Mouse (Mus musculus): ENCODE measurements around the gene Calm1. TPM values are rescaled to one million over a fixed set of nuclear protein-coding genes. Genes with fewer than 3 reads are reported as not detected.
"Not testable (repeated sequence)": the region's sequence is repeated elsewhere in the genome, so short reads cannot be mapped to it uniquely, and the experiment has no call there.

The Calm1 gene
- polyA plus RNA-seq, 3 experiments from 2014 or later = 1,310 to 3,387 (median 2,012) TPM

DNA sequence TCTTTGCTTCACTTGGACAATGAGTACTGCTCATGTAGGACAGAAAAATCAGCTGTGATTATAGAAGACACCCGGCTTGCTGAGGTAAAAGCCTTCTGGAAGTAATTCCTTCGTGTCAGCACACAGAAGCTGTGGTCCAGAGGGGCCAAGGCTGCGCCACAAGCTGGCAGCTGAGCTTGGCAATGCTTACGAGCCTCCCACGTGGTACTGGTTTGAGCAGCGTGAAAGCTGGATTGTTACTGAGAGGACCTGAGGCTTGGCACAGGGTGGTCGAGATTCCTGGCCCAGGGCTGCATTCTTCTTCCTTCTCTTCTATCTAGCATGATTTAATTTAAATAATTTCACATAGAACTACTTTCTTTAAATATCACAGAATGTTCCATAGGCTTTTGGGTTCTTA lies 2.4 kb upstream of the Calm1 start:
- no peak for ATAC-seq

DNA sequence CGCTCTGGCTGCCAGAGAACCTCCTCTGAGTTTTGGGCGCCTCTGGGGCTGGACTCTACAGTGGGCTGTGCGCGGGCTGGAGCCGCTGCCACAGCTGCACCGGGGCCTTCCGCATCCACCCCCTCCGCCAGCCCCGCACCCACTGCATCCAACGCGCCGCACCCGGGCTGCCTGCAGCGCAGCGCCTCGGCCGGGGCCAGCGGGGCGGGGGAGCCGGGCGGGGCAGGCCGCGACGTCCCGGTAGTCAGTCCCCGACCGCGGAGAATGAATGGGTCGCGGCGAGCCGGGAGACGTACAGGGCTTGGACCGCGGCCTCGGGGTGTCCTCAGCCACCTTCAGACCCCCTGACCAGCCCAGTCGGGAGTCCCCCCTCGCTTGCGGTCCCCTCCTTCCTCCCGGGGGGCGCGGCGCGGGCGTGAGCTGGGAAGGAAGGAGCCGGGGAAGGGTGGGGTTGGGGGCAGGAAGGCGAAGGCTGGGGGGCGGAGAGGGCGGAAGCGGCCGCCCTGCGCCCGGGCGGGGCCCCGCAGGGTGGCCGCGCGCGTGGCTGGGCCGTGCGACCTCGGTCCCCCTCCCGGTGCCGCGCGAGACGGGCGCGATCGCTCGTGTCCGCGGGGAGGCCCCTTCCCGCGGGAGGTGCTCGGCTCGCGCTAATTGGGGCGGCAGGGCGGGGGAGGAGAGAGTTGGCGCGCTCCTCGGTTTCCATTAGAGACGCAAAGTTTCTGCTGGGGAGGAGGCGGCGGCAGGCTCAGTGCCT lies 833 bp downstream of the Calm1 start:
- peak; percentile 35 for ATAC-seq

DNA sequence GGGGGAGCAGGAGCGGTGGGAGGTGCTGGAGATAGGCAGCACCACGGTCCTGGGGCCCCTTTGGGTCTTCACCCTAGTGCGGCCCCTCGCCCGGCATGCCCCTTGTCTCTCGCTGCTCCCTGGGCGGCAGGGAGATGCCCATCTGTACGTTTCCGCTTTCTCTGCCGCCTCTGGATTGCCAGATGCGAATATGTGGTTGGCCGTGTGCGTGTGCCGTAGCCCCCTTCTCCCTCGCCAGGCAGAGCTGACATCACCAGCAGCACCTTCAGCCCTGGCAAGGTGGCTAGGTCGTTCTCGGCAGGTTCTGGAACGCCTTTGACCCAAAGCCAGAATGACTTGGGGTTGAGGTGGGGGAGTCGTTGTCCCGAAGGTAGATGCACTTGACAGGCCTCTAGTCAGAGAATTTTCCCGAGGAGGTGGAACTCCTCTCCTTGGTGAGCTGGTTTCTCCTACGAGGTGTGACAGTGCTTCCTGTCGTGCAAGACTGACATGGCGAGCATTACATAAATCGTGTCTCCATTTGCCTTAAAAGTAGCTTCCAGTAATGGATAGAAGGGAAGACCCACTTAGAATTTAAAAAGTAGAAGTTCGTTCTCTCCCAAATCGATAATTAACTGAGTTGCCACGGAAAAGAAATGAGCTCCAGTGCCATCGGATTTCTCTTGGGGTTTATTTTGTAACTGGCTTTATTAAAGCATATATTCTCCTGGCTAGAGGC lies 1.6 kb downstream of the Calm1 start:
- peak; percentile 21 for ATAC-seq

DNA sequence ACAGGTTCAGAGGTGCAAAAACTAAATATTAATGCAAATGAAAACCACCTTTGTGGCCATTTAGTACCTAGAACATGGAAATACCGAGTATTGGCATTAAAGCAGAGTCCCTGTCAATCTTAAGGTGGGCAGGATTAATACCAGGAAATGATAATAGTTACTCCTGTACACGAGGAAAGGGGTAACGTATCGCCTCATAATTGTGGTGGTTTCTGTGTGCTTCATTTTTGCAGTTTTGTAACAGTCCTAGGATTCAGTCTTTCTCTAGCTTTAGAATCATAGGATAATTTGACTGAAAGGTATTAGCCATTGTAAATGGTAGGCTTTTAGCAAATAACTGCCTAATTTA lies 2.1 kb downstream of the Calm1 start:
- no peak for ATAC-seq

DNA sequence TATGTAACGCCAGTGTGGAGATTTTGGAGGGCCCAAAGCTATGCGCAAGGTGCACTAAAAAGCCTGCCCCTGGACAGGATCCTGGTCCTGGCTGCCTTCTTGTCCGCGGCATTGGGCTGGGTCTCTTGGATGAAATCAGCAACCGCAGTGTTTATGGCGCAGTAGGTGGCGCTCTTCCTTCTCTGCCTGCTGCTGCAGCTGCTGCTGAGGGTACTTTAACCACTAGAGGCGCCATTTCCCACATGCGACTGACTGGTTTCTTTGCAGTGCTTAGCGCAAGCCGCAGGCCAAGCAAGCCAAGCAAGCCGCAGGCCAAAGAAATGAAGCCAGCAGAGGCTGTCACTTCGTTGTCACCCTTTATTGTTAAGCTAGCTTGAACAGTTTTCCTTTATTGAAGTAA lies 2.6 kb downstream of the Calm1 start:
- ATAC-seq = peak; percentile 63

DNA sequence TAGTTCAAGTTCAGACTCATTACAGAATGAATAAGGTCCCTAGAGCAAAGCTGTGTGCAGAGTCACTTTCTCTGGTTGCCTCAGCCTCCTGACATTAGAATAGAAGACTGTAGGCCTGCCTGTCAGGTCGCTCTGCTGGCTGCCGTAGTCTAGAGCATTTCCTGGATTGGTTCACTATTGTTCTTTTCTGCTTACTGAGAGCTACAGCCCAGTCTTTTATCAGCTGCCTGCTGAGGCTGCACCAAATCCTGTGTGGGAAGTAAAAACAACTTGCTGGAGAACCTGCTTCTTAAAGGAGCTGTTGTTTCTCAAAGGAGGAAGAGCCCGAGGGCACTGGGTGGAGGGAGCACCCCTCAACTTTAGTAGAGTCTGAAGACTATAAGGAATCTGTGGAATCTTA lies 4.5 kb downstream of the Calm1 start:
- ATAC-seq = no peak

DNA sequence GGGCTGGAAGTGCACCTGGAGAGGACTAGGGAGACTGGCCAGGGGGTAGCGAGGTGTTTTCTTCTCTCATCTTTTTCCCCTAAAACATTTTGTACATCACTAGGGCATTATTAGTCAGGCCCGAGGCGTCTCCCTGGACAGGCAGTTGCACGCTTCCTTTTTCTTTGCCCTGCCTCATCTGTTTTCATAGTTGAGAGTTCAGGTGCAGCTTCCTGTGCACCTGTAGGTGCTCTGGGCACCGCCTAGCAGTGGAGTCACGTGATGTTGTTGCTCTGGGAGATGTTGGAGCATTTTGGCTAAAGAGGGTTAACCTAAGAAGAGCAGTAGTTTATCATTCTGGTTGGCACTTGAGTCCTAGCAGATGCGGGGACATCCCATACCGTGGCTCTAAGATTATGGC lies 5.9 kb downstream of the Calm1 start:
- ATAC-seq = no peak

DNA sequence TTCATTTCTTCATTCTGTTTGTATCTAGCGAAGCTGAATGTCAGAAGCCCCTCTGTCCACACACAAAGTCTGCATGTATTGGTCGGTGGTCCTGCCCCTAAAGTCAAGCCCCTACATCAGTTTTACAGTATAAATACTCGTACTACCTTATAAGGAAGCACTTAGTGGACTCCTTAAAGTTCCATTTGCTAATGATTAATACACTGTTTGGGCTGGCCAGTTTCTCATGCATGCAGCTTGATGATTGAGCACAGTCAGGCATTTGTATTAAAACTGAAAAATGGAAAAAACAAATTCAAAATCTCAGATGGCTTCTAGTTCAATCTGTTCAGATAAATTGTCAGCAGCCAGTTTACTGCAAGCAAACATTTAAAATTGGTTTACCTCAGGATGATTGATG lies 7.3 kb downstream of the Calm1 start:
- ATAC-seq = no peak

DNA sequence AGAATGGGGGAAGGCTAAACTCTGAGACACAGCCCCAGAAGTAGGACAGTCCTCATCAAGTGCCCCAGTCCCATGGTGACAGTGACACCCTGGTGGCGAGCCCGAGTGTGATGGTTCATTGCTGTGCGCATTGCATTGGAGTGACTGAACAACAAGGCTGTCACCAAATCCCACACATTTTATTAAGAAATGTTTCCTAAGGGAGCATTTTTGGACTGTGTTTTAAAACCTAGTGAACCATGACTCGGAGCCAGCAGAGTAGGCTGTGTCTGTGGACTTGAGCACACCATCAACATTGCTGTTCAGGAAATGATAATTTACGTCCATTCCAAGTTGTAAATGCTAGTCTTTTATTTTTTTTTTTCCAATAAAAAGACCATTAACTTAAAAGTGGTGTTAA lies 7.7 kb downstream of the Calm1 start:
- no peak for ATAC-seq

DNA sequence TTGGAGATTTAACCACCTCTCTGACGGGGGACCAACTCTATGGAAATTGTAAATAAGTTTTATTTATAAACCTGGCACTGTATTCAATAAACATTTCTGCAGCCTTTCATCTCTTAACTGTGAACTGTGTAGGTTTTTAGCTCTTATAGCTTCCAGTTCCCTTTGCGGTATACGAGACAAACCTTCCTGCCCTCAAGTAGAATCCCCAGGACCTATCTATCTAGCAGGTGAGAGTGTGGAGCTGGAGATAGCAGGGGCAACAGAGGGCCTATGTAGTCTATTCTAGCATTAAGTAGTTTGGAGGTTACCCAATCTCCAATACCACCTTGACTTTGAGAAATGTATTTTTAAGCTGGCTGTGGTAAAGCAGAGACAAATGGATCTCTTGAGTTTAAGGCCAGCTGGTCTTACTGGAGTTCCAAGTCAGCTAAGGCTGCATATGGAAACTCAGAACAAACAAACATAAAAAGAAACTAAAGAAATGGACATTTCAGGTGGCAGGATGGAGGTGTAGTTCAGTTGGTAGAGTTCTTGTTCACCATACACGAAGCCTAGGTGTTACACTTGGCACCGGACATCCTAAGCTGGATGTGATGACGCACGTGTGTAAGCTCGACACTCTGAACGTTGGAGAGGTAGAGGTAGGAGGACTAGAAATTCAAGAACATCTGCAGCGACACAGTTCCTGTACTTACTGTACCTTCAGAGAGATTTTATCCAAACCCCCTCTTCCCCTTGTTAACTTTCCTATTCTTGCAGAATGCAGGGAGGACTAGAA lies 10.7 kb downstream of the Calm1 start:
- ATAC-seq = no peak

DNA sequence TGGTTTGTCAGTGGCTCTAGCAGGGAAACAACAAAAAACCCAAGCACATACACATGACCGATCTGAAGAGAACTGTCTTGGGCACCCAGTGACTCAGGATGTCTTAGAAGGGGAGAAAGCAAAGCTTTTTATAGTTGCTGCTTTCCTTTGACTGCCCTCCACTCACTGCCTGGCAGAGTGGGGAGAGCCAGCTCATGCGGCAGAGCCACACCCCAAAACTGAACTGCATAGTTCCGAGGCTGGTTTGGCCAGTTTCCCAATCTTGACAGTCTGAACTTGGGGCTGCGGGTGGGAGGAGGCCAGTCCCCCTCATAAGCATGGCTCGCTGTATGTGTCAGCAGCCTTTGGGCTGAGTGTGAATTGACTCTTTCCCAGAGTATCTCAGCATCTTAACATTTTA lies 11.7 kb downstream of the Calm1 start:
- ATAC-seq = no peak

DNA sequence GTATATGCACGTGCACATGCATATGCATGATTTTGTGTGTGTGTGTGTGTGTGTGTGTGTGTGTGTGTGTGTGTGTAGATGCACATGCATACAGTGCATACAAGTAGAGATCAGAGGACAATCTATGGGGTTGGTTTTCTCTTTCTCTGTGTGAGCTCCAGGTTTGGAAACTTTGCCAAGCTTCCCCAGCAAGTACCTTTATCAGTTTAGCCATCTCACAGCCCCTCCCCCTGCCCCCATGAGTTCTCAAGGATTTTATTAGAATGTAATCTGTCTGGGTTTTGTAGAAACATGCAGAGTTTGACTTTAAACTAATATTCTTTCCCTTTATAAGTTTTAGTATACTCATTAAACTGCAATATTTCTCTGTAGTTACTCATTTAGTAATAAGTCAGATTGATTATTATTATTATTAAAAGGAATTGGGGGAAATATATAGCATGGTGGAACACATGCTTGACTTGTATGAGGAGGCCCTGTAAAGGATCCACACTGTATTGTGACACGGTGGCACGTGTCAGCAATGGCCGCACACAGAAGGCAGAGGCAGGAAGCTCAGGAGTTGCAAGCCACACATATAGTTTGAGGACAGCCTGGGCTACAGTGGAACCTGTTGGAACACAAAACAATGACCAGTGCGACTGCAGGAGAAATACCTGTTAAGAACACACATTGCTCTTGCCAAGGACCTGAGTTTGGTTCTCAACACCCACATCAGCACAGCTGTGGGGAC lies 12.4 kb downstream of the Calm1 start:
- no peak for ATAC-seq

DNA sequence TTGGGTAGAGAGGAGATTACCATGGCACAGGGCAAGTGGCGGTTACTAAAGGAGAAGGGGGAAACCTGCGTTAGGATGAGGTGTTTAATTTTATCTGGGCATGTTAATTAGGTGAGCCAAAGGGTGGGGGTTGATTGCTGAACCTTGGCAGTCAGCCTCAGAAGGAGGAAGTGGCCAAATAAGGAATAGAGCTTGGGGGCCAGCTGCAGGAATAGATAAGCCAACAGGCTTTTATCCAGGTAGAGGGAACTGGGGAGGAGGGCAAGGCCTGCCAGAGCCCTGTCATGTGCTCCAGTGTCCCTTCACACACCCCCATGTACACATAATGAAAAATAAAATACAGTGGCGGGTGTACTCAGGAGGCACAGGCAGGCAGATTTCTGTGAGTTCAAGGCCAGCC lies 13.2 kb downstream of the Calm1 start:
- peak; percentile 35 for ATAC-seq

DNA sequence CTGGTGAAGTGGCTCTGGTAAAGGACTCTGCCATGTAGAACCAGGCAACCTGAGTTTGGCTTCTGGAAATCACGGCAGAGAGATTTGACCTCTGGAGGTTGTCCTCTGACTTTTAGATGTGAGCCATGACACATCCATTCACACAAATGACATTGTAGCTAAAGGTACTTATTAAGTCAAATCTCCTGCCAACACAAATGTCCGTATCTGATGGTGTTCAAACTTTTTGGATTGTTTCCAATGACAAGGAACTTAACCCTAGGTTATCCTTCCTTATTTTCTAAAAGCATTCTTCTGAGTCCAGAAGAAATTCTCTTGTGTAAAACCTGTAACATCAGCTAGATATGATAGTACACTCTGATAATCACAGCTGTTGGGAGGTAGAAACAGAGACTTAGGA lies 13.9 kb downstream of the Calm1 start:
- no peak for ATAC-seq

DNA sequence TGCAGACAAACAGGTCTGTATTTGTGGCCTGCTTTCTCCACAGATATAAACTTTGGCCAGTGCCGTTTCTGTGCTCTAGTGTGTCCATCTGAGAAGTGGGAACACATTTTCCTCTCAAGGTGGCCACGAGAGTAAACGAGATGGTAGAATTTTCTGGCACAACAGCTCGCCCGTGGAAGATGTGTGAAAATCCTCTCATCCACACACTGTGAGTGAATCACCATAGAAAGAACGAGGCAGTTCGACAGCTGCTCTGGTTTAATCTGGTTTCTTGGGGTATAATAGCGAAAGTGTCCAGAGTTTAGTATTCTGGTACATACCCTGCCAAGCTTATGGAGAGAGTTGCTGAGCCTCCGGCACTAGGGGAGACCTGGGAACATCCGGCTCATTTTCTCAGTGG lies 14.9 kb downstream of the Calm1 start:
- no peak for ATAC-seq

DNA sequence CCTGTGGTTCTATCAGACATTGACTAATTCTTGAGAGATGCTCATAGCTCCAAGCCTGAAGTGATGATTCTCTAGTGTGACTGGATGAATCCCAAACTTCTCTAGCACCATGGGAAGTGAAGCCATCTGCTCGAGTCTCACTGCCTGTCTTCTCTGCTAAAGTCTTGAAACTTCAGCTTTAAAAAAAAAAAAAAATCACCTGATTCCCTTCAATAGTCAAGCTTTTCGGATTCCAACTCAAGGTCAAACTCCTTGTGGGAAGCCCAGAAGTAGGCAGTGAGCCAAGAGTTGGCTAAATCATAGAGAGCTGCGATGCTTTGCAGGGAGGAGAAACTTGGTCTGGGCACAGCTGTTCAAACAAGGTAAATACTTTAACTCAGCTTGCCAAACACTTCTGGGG lies 15.5 kb downstream of the Calm1 start:
- ATAC-seq = no peak

DNA sequence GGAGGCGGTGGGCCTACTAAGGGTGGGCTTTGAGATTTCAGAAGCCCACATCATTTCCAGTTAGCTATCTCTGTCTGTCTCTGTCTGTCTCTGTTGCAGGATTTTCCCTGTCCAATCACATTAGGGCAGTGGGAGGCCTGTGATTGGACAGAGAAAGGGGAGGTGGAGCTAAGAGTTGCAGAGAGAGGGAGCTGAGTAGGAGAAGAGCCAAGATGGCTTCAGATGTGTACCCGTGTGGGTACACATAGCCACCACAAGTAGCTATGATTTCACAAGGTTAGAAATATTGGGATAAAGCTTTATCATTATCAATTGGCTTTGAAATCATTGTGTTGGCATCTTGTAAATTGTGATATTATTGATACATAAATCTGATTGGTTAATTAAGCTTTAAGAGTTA lies 17.9 kb downstream of the Calm1 start:
- not testable (repeated sequence) for ATAC-seq

DNA sequence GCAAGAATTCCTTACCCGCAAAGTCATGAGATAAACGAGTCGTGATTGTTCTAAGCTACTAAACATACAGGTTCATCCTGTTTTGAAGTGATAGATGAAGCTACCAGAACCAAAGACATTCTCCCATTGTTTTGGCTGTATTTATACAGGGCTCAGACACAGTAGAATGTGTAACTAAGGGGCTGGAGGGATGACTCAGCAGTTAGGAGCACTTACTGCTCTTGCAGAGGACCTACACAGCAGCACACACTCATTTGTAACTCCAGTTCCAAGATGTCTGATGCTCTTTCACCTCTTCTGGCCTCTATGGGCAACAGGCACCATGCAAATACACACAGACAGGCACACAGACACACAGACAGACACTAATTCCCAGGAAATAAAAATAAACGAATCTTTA lies 20.8 kb downstream of the Calm1 start:
- ATAC-seq = no peak

DNA sequence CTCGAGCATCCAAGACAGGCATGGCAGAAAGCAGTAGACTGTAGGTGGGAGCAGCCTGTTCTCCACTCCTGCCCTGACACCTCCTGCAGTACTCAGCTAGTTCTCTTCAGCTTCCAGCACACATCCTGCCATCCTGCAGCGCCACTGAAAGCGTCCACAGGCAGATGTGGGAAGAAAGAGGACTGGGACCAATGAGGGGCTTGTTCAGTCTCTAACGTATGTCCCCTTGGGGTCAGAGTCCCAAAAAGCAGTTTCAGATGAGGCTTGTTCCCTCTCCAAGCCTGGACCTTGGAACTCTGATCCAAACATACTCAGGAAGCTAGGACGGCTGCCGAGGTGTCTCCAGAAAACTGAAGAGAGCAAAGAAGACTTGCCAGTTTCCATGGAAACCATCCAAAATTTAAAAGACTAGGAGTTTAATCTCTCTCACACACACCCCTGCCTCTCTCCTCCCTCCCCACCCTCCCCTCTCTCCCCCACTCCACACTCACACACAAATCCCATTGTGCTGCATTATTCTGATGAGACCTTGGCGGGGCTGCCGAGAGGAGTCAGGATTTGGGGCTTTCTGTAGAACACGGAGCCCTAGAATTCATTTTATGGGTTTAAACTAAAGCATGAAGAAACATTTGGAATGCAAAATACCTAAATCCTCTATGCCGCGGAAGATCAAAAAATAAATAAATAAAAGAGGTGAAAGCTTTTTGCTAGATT lies 22.5 kb downstream of the Calm1 start:
- ATAC-seq = no peak

DNA sequence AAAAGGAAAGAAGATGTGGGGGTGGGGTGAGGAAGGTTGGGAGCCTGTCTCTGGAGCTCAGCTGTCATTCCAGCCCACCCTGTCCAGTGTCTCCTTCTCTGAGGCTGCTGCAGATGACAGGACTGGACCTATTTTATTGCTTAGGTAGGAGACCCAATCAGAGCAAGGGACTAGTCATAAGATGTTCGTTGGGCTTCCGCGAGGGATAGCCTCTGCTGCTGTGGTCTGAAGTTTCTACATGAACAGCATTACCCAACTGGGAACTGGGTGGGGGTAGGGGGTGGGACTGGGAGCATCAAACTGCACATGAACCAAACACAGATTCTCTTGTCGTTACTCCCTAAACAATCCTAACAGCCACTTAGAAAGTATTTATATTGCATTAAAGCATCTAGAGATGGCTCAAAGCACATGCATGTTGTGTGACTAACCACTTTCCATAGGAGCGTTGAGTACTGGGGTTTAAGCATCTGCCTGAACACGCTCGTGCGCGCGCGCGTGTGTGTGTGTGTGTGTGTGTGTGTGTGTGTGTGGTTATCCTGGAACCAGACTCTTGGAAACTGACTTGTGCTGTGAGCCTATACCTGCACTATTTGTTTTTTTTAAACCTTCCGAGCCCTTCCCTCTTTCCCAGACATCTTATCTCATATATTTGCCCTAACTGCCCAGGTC lies 23.2 kb downstream of the Calm1 start:
- ATAC-seq = no peak

DNA sequence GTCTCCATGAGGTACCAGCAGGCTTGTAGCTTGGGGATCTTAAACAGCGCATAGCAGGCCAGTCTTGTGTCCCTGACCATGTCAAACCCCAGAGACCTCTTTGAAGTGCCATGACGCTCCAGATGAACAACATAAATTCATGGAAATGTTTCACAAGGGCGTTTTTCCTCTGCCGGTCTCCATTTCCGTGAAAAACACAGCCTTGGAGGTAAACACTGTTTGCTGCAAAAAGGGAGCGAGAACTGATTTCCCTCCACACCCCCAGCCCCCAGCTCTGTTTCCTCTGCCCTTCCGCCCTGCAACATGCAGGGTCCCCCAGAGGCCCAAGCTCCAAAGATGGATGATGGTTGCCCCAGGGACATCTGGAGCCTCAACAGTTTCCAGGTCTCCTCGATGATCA lies 24.3 kb downstream of the Calm1 start:
- ATAC-seq = no peak

DNA sequence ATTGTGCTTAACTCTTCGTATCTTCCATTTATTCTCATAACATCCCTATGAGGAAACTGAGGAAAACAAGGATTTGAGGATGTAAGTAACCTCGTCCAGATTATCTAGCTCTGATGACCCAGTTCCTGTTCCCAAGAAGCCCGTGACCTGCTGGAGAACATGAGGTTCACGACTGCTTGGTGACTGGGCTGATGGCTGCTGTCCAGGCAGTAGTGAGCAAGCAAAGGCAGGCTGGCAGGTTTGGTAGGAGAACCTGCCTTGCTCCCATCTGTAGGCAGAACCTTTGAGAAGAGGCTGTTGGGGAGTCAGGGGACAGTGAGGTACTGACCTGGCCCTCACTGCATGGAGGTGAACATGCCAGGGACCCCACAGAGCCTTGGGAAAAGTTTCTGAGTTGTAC lies 26.0 kb downstream of the Calm1 start:
- no peak for ATAC-seq

All from inflammation-experienced regulatory T-cells, adult 6 months (primary cell).